Mouse (Mus musculus) CD8-positive naive resting alpha-beta T cell, adult 2 months (primary cell): ENCODE measurements around the gene Lsm4.

Experiments
- DNase-seq, 2 experiments: peaks; one replicate each; pipeline ENCODE4 v3.0.0; 2022; ENCODE audit warnings: low read depth in 2 of 2, low spot score in 2 of 2

Lsm4 gene

GRCm38 (mm10) chr8:70673079-70673856, at the start of gene Lsm4:
Lsm4 (plus strand) TSS chr8:70673248.
- peak; percentile 95 to 97 for DNase-seq

GRCm38 (mm10) chr8:70625104-70625503, 47.9 kb upstream of the Lsm4 start:
- peak; percentile 39 to 61 for DNase-seq

- DNase-seq = no peak
Observed at GRCm38 (mm10) chr8:70627041-70627440, 46.0 kb upstream of the Lsm4 start.

GRCm38 (mm10) chr8:70628986-70629490, 44.0 kb upstream of the Lsm4 start:
- DNase-seq = no peak

GRCm38 (mm10) chr8:70629574-70630531, 43.2 kb upstream of the Lsm4 start:
- DNase-seq = peak; percentile 92 to 93

- no peak for DNase-seq
Observed at GRCm38 (mm10) chr8:70630532-70631381, 42.3 kb upstream of the Lsm4 start.

- DNase-seq = no peak
Observed at GRCm38 (mm10) chr8:70631436-70631835, 41.6 kb upstream of the Lsm4 start.

GRCm38 (mm10) chr8:70632346-70632892, 40.6 kb upstream of the Lsm4 start, which contains the start of gene Gdf15:
Gdf15 (minus strand) TSS chr8:70632456.
- DNase-seq = no peak

- DNase-seq = no peak
Observed at GRCm38 (mm10) chr8:70634066-70634465, 39.0 kb upstream of the Lsm4 start.

GRCm38 (mm10) chr8:70635527-70635926, 37.5 kb upstream of the Lsm4 start:
- no peak for DNase-seq

- no peak for DNase-seq
Observed at GRCm38 (mm10) chr8:70636838-70637237, 36.2 kb upstream of the Lsm4 start.

GRCm38 (mm10) chr8:70638752-70639151, 34.3 kb upstream of the Lsm4 start:
- DNase-seq = no peak

- DNase-seq = no peak
Observed at GRCm38 (mm10) chr8:70643019-70643418, 30.0 kb upstream of the Lsm4 start.

GRCm38 (mm10) chr8:70644065-70644464, 29.0 kb upstream of the Lsm4 start:
- peak in 1 of 2 experiments; percentile 28 for DNase-seq

GRCm38 (mm10) chr8:70645501-70646224, 27.4 kb upstream of the Lsm4 start:
- DNase-seq = no peak

GRCm38 (mm10) chr8:70646369-70646768, 26.7 kb upstream of the Lsm4 start:
- DNase-seq = no peak

- no peak for DNase-seq
Observed at GRCm38 (mm10) chr8:70646775-70647174, 26.3 kb upstream of the Lsm4 start.

- no peak for DNase-seq
Observed at GRCm38 (mm10) chr8:70647343-70648163, 25.5 kb upstream of the Lsm4 start.

- no peak for DNase-seq
Observed at GRCm38 (mm10) chr8:70648164-70648442, 24.9 kb upstream of the Lsm4 start.
